Mouse (Mus musculus): ENCODE data around the gene Sirt3.
"Not testable (repeated sequence)": the region's sequence is repeated elsewhere in the genome, so short reads cannot be mapped to it uniquely, and the experiment has no call there.

Gene Sirt3

DNA sequence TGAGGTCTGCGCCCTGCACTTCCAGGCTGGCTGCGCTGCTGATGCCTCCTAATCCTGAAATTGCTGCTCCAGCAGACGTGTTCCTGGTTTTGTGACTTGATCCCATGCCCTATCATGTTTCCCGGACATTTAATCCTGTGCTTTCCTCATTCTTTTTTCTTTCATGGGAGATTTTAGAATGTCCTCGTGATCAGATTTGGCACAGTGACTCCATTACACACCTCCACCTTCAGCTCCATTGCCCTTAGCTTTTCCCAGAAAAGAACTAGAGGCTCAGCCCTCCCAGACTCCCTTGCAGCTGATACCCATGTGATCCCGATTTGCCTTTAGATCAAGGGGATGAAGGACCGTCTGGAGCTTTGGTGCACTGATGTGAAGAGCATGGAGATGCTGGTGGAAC lies 15.8 kb upstream of the Sirt3 start:
- no peak for DNase-seq (ENCODE audit: low read depth, low spot score)

DNA sequence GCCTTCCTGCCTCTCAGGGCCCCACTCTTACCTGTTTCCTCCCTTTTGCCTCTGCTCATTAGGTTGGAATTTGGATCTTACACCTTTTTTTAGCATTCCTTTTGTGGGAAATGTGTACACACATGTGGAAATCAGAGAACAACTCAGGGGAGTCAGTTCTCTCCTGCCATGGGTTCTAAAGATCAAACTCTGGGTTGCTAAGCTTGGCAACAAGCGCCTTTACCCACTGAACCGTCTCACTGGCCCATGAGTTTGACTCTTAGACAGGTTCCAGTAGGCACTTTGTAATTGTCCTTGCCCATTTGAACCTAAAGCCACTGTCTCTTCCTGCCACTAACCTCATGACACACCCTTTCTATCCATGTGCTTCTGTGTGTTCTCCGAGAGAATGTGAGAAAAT lies 12.5 kb upstream of the Sirt3 start:
- DNase-seq (ENCODE audit: low read depth, low spot score), result no peak

DNA sequence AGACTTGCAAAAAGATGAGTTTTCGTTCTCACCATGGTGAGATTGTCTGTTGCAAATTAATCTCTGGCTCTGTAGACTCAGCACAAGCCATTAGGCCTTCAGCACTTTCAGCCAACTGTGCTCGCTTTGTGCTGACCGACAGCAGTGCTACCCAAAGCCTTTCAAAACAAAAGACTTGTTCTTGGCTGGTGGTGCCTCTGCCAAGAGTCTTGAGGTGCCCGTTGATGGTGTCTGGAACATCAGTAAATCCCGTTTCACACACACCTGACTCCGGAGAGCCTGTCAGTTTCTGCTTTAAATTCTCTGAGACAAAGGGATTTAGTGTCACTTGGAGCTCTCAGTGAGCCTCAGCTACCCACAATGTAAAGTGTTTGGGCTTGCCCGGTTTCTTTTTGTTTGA lies 11.9 kb upstream of the Sirt3 start:
- DNase-seq (ENCODE audit: low read depth, low spot score), result no peak

DNA sequence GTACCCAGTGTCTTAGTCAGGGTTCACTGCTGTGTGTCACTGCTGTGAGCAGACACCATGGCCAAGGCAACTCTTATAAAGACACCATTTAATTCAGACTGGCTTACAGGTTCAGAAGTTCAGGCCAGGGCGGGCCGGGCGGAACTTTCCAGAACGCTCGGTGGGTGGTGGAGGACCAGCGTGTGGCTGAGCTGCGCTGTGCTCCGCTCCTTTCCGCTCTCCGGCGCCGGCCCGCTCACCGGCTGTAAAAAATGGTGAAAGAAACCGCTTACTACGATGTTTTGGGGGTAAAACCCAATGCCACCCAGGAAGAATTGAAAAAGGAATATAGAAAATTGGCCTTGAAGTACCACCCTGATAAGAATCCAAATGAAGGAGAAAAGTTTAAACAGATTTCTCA lies 8.5 kb upstream of the Sirt3 start:
- not testable (repeated sequence) for DNase-seq (ENCODE audit: low read depth, low spot score)

DNA sequence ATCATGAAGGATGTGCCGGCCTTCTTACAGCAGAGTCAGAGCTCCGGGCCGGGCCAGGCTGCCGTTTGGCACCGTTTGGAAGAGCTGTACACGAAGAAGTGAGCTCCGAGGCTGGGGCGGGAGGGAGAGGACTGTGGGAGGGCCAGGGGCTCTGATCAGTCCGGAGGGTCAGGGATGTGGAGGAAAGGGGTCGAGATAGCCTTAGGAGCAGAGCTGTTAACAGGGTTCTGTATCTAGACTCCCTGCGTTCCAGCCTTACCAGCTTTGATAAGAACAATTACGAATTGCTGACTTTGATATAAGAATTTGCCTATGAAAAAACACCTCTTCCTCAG lies 327 bp upstream of the Sirt3 start:
- DNase-seq (ENCODE audit: low read depth, low spot score), result no peak

DNA sequence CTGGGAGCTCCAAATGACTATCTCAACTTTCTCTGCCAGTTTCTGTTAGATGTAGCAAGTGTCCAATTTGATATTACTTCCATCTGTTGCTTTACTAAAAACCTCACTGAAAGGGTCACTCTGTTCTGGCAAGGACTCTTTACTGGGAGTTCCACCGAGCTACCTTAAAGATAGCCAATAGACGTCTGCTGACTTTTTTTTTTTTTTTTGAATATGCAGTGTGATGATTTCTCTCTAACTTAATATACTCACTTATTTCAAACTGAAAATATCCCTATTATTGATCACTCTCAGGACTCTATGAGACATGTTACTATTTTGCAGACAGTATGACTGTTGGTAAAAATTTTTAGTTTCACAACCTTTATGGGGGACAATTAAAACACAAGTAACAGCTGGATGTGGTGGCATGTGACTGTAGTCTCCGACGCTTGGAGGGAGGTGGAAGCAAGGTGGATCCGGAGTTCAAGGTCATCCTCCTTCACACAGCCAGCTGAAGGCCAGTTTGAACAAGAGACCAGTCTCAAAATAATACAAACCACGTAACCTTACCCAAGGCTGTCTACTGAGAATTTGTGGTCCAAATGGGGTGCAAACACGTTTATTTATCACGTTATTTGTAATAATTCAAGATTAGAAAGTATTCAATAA lies 1.1 kb downstream of the Sirt3 start:
- peak; percentile 44 for DNase-seq (ENCODE audit: low read depth, low spot score)

DNA sequence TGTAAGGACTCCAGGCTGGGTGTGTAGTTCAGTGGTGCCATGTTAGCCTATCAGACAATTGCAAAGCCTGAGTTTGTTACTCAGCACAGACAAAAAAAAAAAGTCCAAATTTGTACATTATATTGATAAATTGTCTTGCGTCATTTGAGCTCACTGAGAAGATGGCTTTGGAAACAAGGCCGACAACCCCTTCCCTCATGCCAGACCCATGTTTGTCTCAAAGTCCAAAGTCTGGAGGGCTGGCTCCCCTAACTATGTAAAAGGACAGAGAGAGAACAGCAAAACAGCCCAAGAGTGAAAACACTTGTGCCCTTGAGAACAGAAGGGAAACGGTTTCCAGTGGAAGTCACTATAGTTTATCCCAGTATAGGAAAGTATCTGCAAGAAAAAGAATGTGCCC lies 1.7 kb downstream of the Sirt3 start:
- DNase-seq (ENCODE audit: low read depth, low spot score), result no peak

DNA sequence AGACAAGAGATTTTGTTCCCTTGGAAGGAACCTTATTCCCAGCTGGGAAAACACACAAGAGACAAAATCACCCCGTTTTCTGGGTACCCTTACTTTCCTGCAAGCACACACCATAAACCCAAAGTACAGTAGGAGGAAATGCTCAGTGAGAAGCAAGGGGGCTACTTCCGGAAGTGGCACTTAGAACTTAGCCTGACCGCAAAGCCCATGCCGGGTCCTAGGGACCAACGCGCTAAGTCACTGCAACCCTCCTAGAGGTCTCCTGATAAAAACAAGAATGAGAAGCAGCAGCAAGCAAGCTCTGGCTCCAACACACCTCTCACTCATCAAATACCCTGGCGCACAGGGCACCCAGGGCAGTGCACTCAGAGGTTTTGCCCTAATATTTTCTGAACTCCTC lies 2.8 kb downstream of the Sirt3 start:
- DNase-seq (ENCODE audit: low read depth, low spot score), result no peak

DNA sequence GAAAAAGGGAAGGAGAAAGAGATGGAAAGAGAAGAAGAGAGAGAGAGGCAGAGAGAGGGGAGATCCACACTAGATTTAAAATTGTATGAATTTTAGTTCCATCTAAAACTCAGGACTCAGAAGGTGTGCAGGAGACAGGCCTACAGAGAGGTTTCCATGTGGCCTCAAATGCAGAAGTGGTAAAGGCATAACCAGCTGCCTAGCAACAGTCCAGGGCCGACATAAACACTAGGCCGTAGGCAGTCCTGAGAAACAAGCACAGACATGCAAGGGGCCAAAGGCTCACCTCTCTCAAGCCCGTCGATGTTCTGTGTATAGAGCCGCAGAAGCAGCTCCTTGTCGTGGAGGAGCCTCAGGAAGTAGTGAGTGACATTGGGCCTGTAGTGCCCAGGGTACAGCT lies 4.7 kb downstream of the Sirt3 start:
- DNase-seq (ENCODE audit: low read depth, low spot score), result no peak

DNA sequence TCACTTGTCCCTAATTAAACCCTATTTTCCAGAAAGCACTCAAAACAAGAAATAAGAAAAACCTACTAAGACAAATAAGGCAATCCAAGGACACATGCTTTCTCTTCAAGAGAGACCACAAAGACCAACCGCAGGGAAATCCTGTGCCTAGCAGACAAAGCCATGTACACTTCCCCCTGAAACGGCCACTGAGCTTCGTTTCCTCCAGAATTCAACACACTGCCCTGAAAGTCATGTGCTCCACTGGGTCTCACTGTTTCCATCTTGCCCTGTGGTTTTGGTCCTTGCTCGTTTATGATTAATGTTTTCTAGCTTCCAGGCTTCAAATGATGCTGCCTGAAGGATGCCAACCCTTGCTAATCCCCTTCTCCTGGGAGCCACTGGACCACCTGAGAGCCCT lies 7.9 kb downstream of the Sirt3 start:
- no peak for DNase-seq (ENCODE audit: low read depth, low spot score)

DNA sequence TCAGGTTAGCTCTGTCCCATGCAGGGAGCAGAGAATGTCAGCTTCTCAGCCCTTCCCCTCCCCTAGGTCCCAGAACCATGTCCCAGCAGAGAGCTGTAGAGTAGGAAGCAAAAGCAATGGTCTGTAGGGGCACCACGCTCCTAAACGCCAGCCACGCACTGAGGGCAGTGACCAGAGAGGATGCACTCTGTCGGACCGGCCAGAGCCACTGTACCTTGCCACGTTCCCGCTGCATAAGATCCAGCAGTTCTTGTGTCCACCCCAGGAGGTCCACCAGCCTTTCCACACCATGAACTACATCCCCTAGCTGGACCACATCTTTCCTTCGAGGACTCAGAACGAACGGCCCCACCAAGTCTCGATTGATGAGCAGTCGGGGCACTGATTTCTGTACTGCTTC lies 17.3 kb downstream of the Sirt3 start:
- no peak for DNase-seq (ENCODE audit: low read depth, low spot score)

DNA sequence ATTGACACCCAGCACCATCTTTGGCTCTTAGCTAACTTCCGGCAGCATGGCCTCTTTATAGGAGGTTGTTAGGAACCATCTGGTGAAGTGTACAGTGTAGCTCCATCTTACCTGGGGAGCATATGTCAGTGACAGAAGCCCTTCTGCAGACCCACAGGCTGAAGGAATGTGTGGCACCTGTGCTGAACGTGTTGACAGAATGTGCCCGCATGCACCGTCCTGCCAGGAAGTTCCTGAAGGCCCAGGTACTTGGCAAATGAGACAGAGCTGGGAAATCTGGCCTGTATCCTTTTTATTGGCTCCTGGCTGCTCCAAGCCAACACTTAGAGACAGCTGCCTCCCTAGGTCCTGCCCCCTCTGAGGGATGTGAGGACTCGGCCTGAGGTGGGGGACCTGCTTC lies 21.4 kb downstream of the Sirt3 start:
- DNase-seq (ENCODE audit: low read depth, low spot score), result no peak

DNA sequence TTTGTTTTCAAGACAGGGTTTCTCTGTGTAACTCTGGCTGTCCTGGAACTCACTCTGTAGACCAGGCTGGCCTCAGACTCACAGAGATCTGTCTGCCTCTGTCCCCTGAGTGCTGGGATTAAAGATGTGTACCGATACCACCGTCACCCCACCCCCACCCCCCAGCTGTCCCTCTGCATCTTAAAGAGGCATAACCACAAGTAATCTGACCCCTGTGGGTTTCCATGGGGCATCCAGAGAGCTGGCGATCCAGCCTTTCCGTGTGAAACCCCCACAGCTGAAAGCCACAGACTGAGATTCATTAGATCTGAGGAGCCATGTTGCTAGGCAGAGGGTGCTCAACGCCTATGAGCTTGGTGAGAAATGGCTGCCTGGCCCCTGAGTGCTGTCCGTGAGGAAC lies 22.1 kb downstream of the Sirt3 start:
- DNase-seq (ENCODE audit: low read depth, low spot score), result no peak

DNA sequence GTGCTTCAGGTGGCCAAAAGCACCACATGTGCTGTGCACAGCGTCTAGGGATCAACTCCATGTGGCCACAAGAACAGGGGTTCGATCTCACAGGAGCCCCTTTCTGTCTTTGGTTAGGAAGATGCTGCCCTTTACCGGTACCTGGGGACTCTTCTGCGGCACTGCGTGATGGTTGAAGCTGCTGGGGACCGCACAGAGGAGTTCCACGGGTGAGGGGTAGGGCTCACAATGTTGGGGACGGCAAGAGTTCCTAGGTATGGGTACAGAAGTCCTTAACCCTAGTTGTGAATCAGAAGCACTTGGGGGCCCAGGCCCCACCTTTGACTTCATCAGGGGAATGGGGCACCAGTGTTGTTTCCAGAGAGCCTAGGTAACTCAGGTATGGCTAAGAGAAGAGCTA lies 23.4 kb downstream of the Sirt3 start:
- no peak for DNase-seq (ENCODE audit: low read depth, low spot score)

DNA sequence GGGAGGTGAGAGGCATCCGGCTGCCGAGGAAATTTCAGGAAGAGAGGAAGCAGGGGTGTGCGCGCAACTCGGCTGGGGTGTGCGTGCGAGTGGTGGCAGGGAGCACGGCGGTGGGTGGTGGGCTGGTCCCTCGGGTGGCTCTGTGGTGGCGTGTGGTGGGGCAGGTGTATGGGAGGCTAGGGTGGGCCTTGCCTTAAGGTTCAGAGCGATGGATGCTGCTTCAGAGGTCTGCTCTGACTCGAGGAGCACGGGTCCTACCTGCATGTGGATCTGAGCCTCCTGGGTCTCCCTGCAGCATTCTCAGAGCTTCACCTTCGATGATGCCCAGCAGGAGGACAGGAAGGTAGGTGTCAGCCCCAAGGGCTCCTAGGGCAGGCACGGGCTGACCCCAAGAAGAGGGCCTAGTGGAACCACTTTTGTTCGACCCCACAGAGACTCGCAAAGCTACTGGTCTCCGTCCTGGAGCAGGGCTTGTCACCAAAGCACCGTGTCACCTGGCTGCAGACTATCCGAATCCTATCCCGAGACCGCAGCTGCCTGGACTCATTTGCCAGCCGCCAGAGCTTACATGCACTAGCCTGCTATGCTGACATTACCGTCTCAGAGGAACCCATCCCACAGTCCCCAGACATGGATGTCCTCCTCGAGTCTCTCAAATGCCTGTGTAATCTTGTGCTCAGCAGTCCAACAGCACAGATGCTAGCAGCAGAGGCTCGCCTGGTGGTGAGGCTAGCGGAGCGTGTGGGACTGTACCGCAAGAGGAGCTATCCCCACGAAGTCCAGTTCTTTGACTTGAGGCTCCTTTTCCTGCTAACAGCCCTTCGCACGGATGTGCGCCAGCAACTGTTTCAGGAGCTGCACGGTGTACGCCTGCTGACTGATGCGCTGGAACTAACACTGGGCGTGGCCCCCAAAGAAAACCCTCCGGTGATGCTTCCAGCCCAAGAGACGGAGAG lies 24.3 kb downstream of the Sirt3 start, which contains the start of gene Bet1l:
Gene Bet1l (minus strand): TSS at position 28 of the 956 bp plus-strand sequence.
- no peak for DNase-seq (ENCODE audit: low read depth, low spot score)

DNA sequence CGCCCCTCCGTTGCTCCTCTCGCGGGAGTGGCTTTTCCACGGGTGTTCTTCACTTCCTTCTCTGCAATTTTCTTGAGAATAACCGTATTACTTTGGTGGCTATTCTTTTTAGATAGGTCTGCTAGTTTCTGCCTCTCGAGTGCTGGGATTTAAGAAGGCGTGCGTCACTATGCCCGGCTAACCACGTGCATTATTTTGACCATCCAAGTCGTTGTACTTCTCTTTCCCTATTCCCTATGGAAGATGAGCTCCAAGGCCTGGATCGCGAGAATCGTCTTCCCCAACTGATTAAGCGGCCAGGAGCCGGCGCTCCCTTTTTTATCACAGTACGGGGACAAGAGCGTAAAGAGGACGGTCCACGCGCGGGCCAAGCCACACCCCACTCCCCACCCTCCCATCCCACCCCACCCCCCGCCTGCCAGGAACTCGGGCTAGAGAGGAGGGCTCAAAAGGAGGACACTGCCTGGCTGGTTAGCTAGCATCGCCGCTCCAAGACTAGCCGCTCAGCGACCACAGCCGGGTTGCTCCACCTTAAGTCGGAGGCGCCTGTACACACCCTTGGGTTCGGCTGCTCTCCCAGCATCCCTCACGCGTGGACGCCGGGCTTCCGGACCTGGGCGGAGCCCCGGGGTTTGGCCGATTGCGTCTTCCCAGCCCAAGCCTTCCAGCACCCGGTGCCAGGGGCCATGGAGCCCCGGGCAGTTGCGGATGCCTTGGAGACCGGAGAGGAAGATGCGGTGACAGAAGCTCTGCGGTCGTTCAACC lies 25.1 kb downstream of the Sirt3 start, which contains the start of gene Ric8a:
Gene Ric8a (plus strand): TSS at position 173 of the 765 bp plus-strand sequence.
- DNase-seq (ENCODE audit: low read depth, low spot score), result peak; percentile 89

DNA sequence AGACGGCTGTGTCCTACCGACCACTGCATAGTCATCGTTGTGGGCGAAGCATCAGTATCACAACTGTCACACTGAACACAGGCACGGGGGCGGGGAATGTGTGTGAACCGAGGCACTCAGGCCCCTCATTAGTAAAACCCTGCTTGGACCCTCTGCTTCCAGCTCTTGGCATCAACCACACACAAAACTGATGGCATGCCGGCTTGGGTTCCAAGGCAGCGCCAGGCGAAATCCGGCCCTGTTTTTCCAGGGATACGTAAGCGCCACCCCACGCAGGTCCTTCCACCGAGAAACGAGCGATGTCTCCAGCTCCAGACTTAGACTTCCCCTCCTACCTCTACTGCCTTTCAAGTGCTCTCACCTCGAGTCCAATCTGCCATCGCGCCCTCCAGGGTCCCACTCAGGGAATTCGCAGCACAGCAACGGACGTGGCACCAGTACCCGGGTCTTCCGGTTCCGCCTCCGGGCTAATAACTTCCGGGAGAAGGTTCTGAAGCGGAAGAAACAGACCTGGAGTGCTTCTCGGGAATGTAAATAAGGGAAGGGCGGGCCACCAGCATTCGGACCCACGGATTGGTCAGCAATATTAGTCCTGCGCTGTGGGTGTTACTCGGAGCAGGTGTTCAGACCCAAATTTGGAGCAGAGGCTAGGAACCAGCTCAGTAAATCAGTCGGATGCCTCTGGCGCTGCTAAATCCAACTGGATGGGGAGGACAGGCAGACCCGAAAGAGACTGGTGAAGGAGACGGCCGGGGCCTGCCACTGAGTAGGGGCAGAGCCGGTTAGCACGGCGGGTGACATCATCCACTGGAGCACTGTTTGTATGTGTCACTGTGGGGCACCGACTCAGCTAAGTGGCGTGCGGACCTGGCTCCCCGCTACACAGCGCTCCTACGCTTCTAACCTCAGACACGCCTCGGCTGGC lies 26.0 kb downstream of the Sirt3 start, which contains the start of gene Gm45785:
Gene Gm45785 (minus strand): TSS at position 472 of the 925 bp plus-strand sequence.
- peak; percentile 95 for DNase-seq (ENCODE audit: low read depth, low spot score)

DNA sequence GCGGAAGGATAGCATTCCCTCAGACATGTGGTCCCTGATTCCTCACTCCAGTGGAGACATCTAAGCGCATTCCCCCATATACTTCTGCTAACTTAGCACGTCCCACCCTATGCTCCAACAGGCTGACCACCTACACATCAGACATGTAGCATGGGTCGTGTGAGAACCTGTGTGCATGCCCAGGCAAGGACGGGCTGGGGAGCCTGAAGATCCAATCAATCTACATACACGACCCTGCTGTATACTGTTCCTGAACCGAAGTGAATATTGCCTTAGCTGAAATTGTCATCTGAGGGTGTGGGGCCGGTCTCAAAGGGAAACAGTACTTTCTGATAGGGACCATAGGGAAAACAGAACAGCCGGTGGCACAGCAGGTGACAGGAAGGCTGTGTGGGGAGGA lies 26.9 kb downstream of the Sirt3 start:
- DNase-seq (ENCODE audit: low read depth, low spot score), result no peak

DNA sequence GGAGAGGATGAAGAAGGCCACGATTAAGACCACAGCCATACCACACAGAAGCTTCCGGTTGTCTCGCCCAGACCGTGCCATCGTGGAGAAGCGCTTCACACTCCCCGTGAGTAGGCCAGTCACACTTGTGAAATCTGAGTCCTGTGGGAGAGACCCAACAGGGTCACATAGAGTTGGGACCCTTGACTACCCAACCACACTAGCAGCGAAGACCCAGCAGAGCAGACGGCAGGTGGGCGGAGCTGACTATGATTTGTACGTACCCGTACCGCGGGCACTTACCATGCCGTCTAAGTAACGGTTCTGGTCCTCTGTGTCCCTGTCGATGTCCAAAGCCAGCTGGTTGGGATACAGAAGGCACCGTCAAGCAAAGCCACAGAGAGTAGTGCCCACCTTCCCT lies 27.6 kb downstream of the Sirt3 start:
- no peak for DNase-seq (ENCODE audit: low read depth, low spot score)

DNA sequence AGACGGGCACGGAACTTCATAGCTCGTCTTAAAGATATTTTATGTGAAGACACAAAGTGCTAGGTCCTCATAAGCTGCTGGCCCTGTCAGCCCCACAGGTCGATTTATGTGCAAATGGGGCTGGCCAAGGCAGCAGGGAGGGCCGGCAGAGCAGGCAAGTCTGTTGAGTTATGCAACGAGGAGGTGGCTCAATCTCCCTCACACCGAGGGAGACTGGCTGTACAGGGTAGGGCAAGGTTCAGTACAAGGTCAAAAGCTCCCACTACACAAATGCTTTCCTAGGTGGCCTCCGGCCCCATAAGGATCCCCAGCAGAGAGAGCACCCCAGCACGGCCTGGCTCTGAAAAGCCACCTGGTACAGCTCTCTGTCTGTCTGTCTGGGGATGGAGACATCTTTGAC lies 28.7 kb downstream of the Sirt3 start:
- DNase-seq (ENCODE audit: low read depth, low spot score), result no peak

DNA sequence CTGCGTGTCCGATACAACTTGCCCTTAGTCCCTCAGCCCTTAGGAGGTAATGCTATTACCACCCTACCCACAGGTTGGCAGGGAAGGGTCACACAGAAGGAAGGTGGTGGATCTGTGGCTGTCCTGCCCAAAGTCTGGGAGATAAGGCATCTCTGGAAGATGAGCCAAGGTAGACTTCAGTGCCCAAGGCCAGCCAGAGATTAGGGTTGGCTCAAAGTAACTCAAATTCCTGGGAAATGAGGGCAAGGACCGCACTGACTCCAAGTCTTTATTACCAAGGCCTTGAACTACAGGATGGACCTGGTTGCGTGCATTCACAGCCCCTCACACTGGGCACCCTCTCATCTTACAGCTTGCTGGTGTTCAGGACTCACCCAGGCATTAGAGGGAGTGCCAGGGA lies 30.2 kb downstream of the Sirt3 start:
- DNase-seq (ENCODE audit: low read depth, low spot score), result no peak

Data from A20 (cell line).